8 mouse cellular contexts compared by ENCODE assay signal in the genomic region with DNA sequence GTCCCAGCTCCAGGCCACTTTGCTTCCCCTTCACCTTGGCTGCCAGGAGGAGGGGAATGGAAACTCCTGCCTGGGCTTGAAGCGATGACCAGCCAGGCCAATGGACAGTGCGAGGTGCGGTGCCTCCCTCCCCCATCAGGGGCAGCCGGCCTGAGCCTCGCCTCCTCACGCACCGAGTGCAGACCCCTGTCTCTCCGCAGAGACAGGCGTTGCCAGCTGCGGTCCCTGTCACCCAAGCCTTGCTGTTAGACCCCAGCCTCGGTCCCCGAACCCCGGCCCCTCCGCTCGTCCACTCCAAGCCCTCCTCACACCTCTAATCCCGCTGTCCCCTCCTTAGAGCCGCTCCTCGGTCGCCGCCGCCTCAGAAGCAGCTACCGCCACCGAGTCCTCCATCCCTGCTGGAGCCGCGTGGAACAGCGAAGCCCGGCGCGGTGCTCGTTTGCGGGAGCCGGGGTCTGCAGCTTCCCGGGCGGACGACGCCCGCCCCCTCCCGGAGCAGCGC. TPM values are rescaled to one million over a fixed set of nuclear protein-coding genes. Genes with fewer than 3 reads are reported as not detected.
DNase-seq lines count a peak whose midpoint lies in the region; ATAC-seq lines count a peak whose summit lies in the region.

No protein-coding gene starts in this region.

- peak overlapping the region; percentile 73 for H3K4me3 ChIP-seq in neural tube, embryonic 11.5 days (ENCODE audit: low read depth, low read length)
- H3K4me3 ChIP-seq in forebrain, embryonic 13.5 days = peak overlapping the region; percentile 70
- H3K4me3 ChIP-seq in hindbrain, embryonic 10.5 days = peak overlapping the region; percentile 88
- H3K4me3 ChIP-seq in megakaryocyte, embryonic 14.5 days (replicated peaks) = peak overlapping the region; percentile 94

- peak; percentile 80 for ATAC-seq in neural tube, embryonic 11.5 days (ENCODE audit: insufficient read depth, low FRiP score, low TSS enrichment)
- ATAC-seq in forebrain, embryonic 13.5 days = peak; percentile 79

- H3K4me2 ChIP-seq in neural tube, embryonic 11.5 days (ENCODE audit: low read depth) = peak overlapping the region; percentile 45
- H3K4me2 ChIP-seq in forebrain, embryonic 13.5 days = peak overlapping the region; percentile 85

- no peaks in the 10 kb centered on the region for H3K9me3 ChIP-seq in neural tube, embryonic 11.5 days (ENCODE audit: control insufficient read depth, low read length)
- no peaks in the 10 kb centered on the region for H3K9me3 ChIP-seq in forebrain, embryonic 13.5 days (replicated peaks)
- H3K9me3 ChIP-seq in hindbrain, embryonic 10.5 days = no peaks in the 10 kb centered on the region
- H3K9me3 ChIP-seq in megakaryocyte, embryonic 14.5 days = no peaks in the 10 kb centered on the region

- DNase-seq in neural tube, embryonic 11.5 days (ENCODE audit: low spot score) = peak; percentile 76
- DNase-seq in neural tube, embryonic 10.5 days (ENCODE audit: extremely low spot score, low spot score) = no peak
- DNase-seq in adrenal gland, postnatal 4 days (ENCODE audit: low spot score in 2 of 2) = peak; percentile 28 to 31
- peak; percentile 79 for DNase-seq in hindbrain, embryonic 10.5 days (ENCODE audit: low spot score)
- peak; percentile 18 to 19 for DNase-seq in left cerebral cortex, adult 9 months (ENCODE audit: low spot score in 2 of 2)
- DNase-seq in yolk sac, embryonic 10.5 days (ENCODE audit: low spot score) = peak; percentile 69

- no peaks in the 10 kb centered on the region for H3K27me3 ChIP-seq in neural tube, embryonic 11.5 days (ENCODE audit: control insufficient read depth, insufficient read depth, low read length)
- no peaks in the 10 kb centered on the region for H3K27me3 ChIP-seq in forebrain, embryonic 13.5 days
- H3K27me3 ChIP-seq in hindbrain, embryonic 10.5 days (ENCODE audit: insufficient read depth, poor library complexity, severe bottlenecking) = no peaks in the 10 kb centered on the region
- H3K27me3 ChIP-seq in megakaryocyte, embryonic 14.5 days (replicated peaks) = peaks cover 3% of the 10 kb centered on the region

- peak overlapping the region; percentile 85 for H3K27ac ChIP-seq in neural tube, embryonic 11.5 days (ENCODE audit: low read depth, low read length)
- peak overlapping the region; percentile 84 for H3K27ac ChIP-seq in forebrain, embryonic 13.5 days
- H3K27ac ChIP-seq in hindbrain, embryonic 10.5 days = peak overlapping the region; percentile 98

- H3K4me1 ChIP-seq in neural tube, embryonic 11.5 days (ENCODE audit: control insufficient read depth, insufficient read depth, low read length) = peaks cover 10% of the 10 kb centered on the region
- peaks cover 37% of the 10 kb centered on the region for H3K4me1 ChIP-seq in forebrain, embryonic 13.5 days
- peaks cover 33% of the 10 kb centered on the region for H3K4me1 ChIP-seq in hindbrain, embryonic 10.5 days (replicated peaks)
- H3K4me1 ChIP-seq in megakaryocyte, embryonic 14.5 days = peaks cover 20% of the 10 kb centered on the region

- peak overlapping the region; percentile 84 for H3K9ac ChIP-seq in neural tube, embryonic 11.5 days (ENCODE audit: low read length)
- peak overlapping the region; percentile 86 for H3K9ac ChIP-seq in forebrain, embryonic 13.5 days

- under 1% methylated on average over 36 of the region's 39 CpGs for WGBS in neural tube, embryonic 11.5 days
- WGBS in forebrain, embryonic 13.5 days = under 1% methylated on average over 29 of the region's 39 CpGs
- WGBS in hindbrain, embryonic 10.5 days = under 1% methylated on average over 39 of the region's 39 CpGs

- no peaks in the 10 kb centered on the region for H3K36me3 ChIP-seq in neural tube, embryonic 11.5 days (ENCODE audit: control insufficient read depth, insufficient read depth, low read length)
- H3K36me3 ChIP-seq in forebrain, embryonic 13.5 days (ENCODE audit: poor library complexity, severe bottlenecking) = peaks cover 14% of the 10 kb centered on the region
- peaks cover 24% of the 10 kb centered on the region for H3K36me3 ChIP-seq in hindbrain, embryonic 10.5 days
- no peaks in the 10 kb centered on the region for H3K36me3 ChIP-seq in megakaryocyte, embryonic 14.5 days (replicated peaks; ENCODE audit: low read length)

RNA-seq across cellular contexts. Expression of a gene that starts 55.7 kb away (rescaled TPM):
- polyA plus RNA-seq in neural tube, embryonic 11.5 days (2014; fragmentation: Nextera tagmentation; extraction: Ambion mirVana) = 13.8 and 15.0 TPM in 2 replicates
- 10 to 100 TPM; 33.8 to 34.0 TPM for total RNA-seq in adrenal gland, postnatal 4 days (2021)
- 14.6 and 17.8 TPM in 2 replicates for polyA plus RNA-seq in forebrain, embryonic 13.5 days (2015; fragmentation: Nextera tagmentation; extraction: Ambion mirVana)
- polyA plus RNA-seq in hindbrain, embryonic 10.5 days (2016; fragmentation: Nextera tagmentation; extraction: Ambion mirVana) = 7.4 and 9.6 TPM in 2 replicates
- 0.10 TPM in 1 of 2 replicates, not detected in the other for polyA plus RNA-seq in megakaryocyte, embryonic 14.5 days (2012; ENCODE audit: insufficient read depth, low replicate concordance)
